Mouse (Mus musculus) T-helper 2 cell (primary cell): ENCODE data around the gene Mmd2.

Experiments used
- in situ Hi-C: fragments of 300-600 bp; cut with MboI, MseI; formaldehyde crosslinking; loops from one replicate; pipeline ENCODE4 v1.15.1; 2025; ENCODE audit warnings: high pct_unique_total_duplicates

Mmd2 gene

GRCm38 (mm10) chr5:142608989-142609325 is 357 bp upstream of the Mmd2 start:
- in situ Hi-C loops: no loop called here

- in situ Hi-C loops: no loop called here
Measured at GRCm38 (mm10) chr5:142605288-142605687, 3.3 kb downstream of the Mmd2 start.

DNA sequence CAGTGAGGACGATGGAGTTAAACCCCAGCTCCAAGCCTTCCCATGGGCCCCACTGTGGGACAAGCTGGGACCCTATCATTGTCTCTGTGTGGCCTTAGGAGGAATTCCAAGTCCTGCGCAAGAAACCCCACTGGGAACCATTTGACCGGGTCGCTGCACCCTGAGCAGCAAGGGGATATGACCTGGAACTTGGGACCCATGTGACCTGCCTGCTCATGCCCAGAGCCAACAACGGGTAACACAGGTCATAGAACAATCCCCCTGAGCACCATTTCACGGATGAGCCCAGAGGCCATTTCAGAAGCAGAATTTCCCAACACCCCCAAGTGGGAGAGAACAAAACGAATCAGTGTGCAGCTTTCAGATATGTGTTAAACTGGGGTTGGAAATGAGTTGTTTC is 4.2 kb downstream of the Mmd2 start:
- in situ Hi-C loops: no loop called here

DNA sequence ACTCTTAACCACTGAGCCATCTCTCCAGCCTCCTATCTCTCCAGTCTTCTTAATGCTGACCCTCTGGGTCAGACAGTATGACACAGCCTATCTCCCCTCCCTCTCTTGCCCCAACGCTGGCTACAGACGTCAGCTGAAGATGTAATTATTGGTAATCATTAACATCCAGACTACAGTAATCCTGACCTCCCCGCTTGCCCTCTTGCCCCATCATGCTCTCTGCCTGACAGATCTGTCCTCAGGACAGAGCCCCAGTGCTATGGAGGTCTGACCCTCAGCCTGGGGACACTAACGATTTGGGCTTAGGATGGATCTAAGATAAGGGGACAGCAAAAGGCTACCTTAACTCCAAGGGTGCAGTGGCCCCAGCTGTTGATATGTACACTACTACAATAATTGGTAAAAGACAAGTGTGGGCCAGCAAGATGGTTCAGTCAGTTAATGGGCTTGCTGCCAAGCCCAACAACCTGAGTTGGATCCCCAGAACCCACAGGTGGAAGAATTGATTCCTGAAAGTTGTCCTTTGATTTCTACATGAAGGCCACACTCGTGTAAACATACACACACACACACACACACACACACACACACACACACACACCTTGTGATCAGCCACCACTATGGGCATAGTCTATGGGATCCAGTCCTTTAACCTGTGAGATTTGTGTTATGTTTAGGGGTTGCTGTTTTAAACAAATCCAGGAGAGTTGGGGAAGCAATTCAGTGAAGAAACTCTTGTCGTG is 10.8 kb downstream of the Mmd2 start:
- in situ Hi-C loops: loop anchor here (10.0 kb wide), 1 partner anchor 1443 kb away; no protein-coding TSS in a partner anchor

DNA sequence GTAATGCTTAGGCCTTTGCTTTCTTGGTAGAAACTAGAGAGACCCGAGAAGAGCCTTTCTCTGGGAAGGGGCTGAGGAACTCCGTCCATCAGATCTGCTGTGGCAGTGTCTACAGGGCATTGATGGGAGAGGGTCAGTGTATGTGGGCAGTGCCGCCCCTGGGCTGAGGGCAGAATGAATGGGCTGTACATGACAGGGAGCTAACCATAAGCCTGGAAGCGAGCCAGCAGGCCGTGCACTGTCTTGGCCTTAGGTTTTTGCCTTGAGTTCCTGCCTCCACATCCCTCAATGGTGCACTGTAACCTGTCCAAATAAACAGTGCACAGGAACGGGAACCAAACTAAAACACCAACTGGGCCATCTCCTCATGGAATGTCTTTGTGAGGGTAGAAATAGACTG is 11.9 kb downstream of the Mmd2 start:
- in situ Hi-C loops: loop anchor here (10.0 kb wide), 1 partner anchor 1442 kb away; no protein-coding TSS in a partner anchor

- in situ Hi-C loops: loop anchor here (10.0 kb wide), 1 partner anchor 1441 kb away; no protein-coding TSS in a partner anchor
Measured at GRCm38 (mm10) chr5:142595698-142596097, 12.9 kb downstream of the Mmd2 start.

DNA sequence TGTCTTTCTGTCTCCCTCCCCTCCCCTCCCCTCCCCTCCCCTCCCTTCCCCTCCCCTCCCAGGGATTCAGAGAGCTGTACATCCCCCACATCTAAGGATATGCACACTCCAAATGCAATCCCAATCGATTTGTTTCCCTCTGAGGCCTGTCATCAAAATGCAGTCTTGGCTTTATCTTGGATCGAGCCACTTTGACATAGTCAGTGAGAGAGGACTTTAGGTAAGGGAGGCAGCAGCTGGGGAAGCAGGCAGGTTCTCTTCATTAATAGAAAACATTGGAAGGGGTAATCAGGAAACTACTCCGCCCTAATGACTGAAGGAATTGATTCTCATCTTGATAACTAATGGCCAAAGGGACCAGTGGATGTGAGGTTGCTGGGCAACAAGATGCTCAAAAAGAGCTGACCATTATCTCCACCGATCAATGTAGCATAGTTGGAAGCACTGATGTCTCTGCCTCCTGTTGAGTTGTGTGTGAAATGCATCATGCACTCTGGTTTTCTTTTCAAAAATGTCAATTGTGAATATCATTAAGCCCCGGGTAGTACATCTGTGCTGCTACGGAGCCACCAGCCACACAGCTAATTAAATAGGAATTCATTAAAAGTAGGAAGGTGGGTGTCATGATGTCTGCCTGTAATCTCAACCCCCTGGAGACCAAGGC is 17.5 kb downstream of the Mmd2 start:
- in situ Hi-C loops: loop anchor here (10.0 kb wide), 1 partner anchor 1436 kb away; no protein-coding TSS in a partner anchor

DNA sequence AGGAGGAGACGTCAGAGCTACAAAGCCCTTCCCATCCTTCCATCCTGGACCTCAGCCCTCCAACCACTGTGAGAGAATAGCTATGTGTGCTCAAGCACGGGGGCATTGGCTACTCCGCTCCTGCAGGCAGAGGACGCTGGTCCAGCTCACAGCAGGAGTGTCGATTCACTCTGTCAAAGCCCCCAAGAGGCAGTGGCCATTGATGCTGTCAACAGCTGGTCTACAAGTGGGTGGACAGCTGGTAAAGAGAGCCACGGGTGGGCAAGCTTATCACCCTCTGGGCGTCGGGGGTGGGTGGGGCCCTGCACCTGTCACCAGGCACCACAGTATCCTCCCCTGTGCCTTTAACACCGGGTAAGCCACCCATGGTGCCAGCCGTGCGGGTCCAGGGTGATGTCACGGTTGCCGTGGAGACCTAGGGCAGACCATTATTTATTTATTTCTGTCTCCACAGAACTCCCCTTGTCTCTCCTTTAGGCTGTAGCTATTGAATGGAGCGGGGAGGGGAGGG is 24.9 kb downstream of the Mmd2 start:
- in situ Hi-C loops: no loop called here

- in situ Hi-C loops: no loop called here
Measured at GRCm38 (mm10) chr5:142581517-142581916, 27.1 kb downstream of the Mmd2 start.

- in situ Hi-C loops: loop anchor here (10.0 kb wide), 1 partner anchor 563 kb away; no protein-coding TSS in a partner anchor
Measured at GRCm38 (mm10) chr5:142578192-142578591, 30.4 kb downstream of the Mmd2 start.

GRCm38 (mm10) chr5:142576832-142577231 is 31.8 kb downstream of the Mmd2 start:
- in situ Hi-C loops: loop anchor here (10.0 kb wide), 1 partner anchor 562 kb away; no protein-coding TSS in a partner anchor

- in situ Hi-C loops: loop anchor here (10.0 kb wide), 1 partner anchor 560 kb away; no protein-coding TSS in a partner anchor
Measured at GRCm38 (mm10) chr5:142574323-142575057, 34.1 kb downstream of the Mmd2 start.

GRCm38 (mm10) chr5:142564606-142565005 is 44.0 kb downstream of the Mmd2 start:
- in situ Hi-C loops: no loop called here

GRCm38 (mm10) chr5:142560261-142560660 is 48.3 kb downstream of the Mmd2 start:
- in situ Hi-C loops: no loop called here

GRCm38 (mm10) chr5:142557397-142558067 is 51.1 kb downstream of the Mmd2 start:
- in situ Hi-C loops: no loop called here

GRCm38 (mm10) chr5:142556721-142557120 is 51.9 kb downstream of the Mmd2 start:
- in situ Hi-C loops: no loop called here

- in situ Hi-C loops: no loop called here
Measured at GRCm38 (mm10) chr5:142555866-142556265, 52.7 kb downstream of the Mmd2 start.

DNA sequence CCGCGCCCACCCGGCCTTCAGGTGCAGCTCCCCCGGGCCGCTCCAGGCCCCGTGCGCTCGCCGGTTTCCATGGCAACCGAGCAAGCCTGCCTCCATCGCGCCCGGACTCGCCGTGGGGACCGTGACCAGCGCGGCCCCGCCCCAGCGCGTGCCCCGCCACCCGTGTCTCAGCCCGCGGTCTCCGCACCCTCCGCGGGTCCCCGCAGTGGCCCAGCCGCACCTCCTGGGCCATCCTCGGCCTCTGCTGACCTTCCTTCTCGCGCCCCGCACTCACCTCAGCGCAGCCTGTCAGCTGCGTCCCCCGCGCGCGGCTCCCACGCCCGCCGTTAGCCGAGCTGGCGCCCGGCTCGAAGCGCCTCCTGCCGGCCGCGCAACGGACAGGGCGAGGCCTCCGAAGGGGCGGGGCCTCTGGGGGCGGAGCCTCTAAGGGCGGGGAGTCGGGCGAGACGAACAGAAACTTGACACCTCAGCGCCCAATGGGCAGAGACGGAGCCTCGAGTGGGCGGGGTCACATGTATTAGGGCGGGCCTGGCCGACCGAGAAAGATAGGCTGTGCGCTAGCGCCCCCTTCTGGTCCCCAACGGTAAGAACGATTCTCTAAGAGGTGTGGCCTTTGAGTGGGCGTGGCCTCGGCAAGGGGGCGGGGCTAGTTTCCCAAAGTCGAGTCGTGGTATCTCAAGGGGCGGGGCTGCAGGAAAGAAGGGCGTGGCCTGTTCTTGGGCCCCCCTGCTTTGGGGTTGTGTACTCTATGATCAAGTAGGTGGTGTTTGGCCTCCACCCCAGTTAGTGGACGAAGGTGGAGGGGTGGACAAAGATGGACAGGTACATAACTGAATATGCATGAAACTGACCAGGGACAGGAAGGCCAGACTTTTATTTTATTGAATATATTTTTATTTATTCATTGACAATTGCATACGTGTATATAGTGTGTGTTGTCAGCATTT is 57.6 kb downstream of the Mmd2 start, which contains the start of gene Radil:
TSS of gene Radil (minus strand) at position 393 of the 947 bp plus-strand sequence.
- in situ Hi-C loops: no loop called here

DNA sequence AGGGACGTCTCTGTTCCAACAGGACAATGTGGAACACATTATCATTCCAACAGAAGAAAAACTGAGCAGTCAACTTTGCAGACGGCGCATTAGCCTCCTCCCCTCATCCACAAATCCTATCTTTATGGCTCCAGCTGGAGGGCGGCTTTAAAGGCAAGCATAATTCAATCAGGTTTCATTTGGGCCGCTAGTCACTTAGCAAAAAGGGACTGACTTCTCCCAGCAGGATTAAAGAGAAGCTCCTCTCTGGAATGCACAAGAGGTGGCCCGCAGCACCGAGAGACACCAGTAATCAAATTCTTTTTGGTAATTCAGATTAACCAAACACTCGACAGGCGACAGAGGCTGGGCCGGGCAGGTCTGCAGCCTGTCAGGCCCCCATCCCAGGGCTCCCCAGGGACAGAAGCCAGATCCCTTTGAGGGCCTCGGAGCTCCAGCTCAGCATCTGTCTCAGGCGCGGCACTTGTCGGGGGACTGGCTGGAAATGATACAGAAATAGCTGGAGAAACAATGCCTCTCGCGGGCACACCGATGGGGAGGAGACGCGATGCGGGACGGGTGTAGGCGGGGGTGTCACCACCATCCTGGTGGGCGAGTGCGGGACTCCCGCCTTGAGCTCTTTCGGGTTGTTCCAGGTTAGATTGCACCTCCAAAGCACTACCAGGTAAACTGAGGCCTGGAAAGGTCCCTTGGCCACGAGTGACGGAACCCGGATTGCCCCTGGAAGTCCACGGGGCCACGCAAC is 58.5 kb downstream of the Mmd2 start:
- in situ Hi-C loops: loop anchor here (5.0 kb wide), 2 partner anchors 43 to 68 kb away; no protein-coding TSS in a partner anchor
